Mouse (Mus musculus): ENCODE data around the gene Rasgrp3. TPM values are rescaled to one million over a fixed set of nuclear protein-coding genes. Genes with fewer than 3 reads are reported as not detected.

Rasgrp3 gene
- polyA plus RNA-seq, 1 experiment: 0.66 TPM

GRCm38 (mm10) chr17:75557031-75557430 lies 121.3 kb downstream of the Rasgrp3 start:
- Histone ChIP-seq H3K36me3 (ENCODE audit: control insufficient read depth, insufficient read depth, low read length) (no peaks in the 10 kb centered on the region), H3K4me3 (ENCODE audit: low read depth, low read length) (no peak overlapping the region), H3K4me1 (ENCODE audit: control insufficient read depth, insufficient read depth, insufficient read length, low read length) (no peaks in the 10 kb centered on the region), H3K27me3 (ENCODE audit: control insufficient read depth, insufficient read depth, low read length) (no peaks in the 10 kb centered on the region), H3K27ac (ENCODE audit: insufficient read depth, low read depth, low read length) (no peak overlapping the region)
- 60% methylated on average over 3 of the region's 3 CpGs for WGBS
- TF ChIP-seq CTCF (IDR thresholded peaks at IDR 0.05; ENCODE audit: extremely low read depth, insufficient read length, insufficient replicate concordance, low read depth, low read length) (no peak), POLR2A (IDR thresholded peaks at IDR 0.05; ENCODE audit: low read depth, low read length) (no peak)

GRCm38 (mm10) chr17:75558041-75558440 lies 122.3 kb downstream of the Rasgrp3 start:
- H3K27me3 ChIP-seq (ENCODE audit: control insufficient read depth, insufficient read depth, low read length): no peaks in the 10 kb centered on the region
- TF ChIP-seq CTCF (IDR thresholded peaks at IDR 0.05; ENCODE audit: extremely low read depth, insufficient read length, insufficient replicate concordance, low read depth, low read length): no peak
- no peak for TF ChIP-seq POLR2A (IDR thresholded peaks at IDR 0.05; ENCODE audit: low read depth, low read length)
- no peak overlapping the region for H3K27ac ChIP-seq (ENCODE audit: insufficient read depth, low read depth, low read length)
- WGBS: 92% methylated on average over 2 of the region's 2 CpGs
- no peak overlapping the region for H3K4me3 ChIP-seq (ENCODE audit: low read depth, low read length)
- no peaks in the 10 kb centered on the region for H3K4me1 ChIP-seq (ENCODE audit: control insufficient read depth, insufficient read depth, insufficient read length, low read length)
- H3K36me3 ChIP-seq (ENCODE audit: control insufficient read depth, insufficient read depth, low read length): no peaks in the 10 kb centered on the region

DNA sequence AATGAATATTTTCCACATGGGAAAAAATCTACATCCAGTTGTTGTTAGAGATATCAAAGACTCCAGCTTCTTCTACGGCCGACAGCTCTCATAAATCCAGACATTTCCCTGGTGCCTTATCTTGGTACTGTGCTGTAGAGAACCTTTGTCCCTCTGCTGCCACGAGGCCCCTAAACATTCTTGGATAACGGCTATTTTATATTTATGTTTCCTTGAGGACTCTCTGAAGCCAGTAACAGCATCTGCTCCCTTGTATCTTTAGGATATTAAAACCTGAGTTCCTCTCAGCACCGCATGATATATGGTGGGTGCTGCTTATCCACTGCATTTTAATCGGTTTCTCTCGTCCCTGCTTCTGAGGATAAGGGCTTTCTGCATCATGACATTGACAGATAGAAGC lies 139.9 kb downstream of the Rasgrp3 start:
- 28% methylated on average over 7 of the region's 7 CpGs for WGBS
- H3K27ac ChIP-seq (ENCODE audit: insufficient read depth, low read depth, low read length): no peak overlapping the region
- H3K27me3 ChIP-seq (ENCODE audit: control insufficient read depth, insufficient read depth, low read length): no peaks in the 10 kb centered on the region

More for the DNA sequence above, 139.9 kb downstream of the Rasgrp3 start:
- Histone ChIP-seq H3K36me3 (ENCODE audit: control insufficient read depth, insufficient read depth, low read length) (no peaks in the 10 kb centered on the region), H3K4me1 (ENCODE audit: control insufficient read depth, insufficient read depth, insufficient read length, low read length) (no peaks in the 10 kb centered on the region), H3K4me3 (ENCODE audit: low read depth, low read length) (no peak overlapping the region)
- TF ChIP-seq CTCF (IDR thresholded peaks at IDR 0.05; ENCODE audit: extremely low read depth, insufficient read length, insufficient replicate concordance, low read depth, low read length): no peak
- no peak for TF ChIP-seq POLR2A (IDR thresholded peaks at IDR 0.05; ENCODE audit: low read depth, low read length)

Other genes with a start within 250 kb of the Rasgrp3 start
- gene Fam98a, start 116.0 kb downstream of the Rasgrp3 start, polyA plus RNA-seq (2012; rRNA removed): 2.3 and 3.5 TPM in 2 replicates